Mouse (Mus musculus) testis, postnatal 14 days (tissue): ENCODE results near the gene Zp3.

Source experiments
- DNase-seq: peaks from one replicate; pipeline ENCODE4 v3.0.0; 2021; ENCODE audit warnings: low spot score

Zp3 gene

DNA sequence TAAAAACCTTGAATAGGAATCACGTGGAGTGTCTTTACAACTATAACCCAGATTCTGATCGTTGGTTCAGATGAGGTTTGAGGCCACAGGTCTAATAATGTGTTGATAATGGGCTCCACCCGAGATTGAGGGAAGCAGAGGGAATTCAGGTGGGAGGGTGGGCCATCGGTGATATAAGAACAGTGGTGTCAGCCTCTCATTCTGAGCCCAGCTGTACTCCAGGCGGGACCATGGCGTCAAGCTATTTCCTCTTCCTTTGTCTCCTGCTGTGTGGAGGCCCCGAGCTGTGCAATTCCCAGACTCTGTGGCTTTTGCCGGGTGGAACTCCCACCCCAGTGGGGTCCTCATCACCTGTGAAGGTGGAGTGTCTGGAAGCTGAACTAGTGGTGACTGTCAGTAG lies at the start of gene Zp3:
TSS of gene Zp3 (plus strand) at position 196 of the 400 bp plus-strand sequence.
- no peak for DNase-seq

DNA sequence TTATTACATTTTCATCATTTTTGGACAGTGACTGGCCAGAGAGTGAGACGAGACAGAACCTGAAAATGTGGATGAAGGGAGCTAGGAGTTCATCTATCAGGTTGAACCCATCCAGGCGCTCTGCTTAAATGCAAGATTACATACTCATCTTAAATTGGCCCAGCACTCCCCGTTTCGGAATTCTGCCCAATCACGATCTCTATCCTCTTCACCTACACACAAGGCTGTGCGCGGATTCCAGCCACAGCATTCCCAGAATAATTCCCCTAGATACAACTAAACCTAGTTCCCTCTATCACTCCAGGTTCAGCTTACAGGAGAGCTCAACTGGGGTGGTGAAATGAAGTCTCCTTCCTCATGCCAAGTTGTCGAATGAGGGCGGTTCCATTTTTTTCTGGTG lies 48.4 kb upstream of the Zp3 start:
- DNase-seq = no peak

DNA sequence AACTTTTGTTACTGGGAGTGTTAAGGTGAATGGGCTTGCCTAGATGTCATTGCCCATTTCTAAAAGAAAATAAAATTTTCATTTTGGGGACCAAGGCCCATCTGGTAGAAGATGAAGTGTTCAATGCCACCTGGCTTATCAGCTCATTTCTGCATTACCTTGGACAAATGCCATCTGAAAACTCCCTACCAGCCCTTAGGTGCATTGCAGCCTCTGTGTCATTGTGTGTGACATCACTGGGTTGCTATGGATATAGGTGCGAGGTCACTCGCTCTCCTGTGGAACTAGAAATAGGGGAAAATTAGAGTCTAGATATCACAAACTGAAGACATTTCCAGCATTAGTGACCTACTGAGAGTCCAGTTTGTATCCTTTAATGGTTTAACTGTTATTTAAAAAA lies 47.5 kb upstream of the Zp3 start:
- DNase-seq = no peak

DNA sequence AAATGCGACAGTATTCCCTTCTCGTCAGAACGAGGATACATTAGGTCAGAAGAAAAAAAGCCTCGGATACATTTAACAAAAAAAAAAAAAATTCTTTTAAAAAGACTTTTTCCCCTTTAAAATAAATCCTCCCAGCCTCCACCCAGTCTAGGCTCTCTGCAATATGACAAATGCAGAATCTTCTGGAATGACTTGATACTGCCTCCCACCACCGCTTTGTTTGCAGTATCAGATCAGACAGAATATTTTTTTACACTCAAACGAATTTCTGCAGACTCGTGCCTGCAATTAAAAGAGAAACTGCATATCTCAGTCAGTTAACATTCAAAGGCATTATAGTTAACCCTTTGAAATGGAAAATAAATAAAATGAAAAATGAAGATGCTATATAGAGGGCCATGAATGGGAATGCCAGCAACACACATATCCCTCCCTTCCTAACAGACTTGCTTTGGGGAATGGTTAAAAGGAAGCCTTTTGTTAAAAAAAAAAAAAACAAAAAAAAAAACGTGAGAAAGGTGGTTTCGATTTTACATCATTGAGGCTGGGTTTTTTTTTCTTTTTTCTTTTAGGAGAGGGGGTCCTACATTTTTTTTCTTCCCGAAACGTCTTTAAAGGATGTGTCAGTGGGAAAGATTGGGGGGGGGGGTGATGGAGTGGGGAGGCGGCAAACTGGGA lies 46.5 kb upstream of the Zp3 start:
- DNase-seq = no peak

- no peak for DNase-seq
Observed at GRCm38 (mm10) chr5:135933900-135934441, 45.9 kb upstream of the Zp3 start.

GRCm38 (mm10) chr5:135934481-135935175 lies 45.3 kb upstream of the Zp3 start, which contains the start of gene Ywhag:
TSS of gene Ywhag (minus strand) at chr5:135934616.
- peak; percentile 98 for DNase-seq

DNA sequence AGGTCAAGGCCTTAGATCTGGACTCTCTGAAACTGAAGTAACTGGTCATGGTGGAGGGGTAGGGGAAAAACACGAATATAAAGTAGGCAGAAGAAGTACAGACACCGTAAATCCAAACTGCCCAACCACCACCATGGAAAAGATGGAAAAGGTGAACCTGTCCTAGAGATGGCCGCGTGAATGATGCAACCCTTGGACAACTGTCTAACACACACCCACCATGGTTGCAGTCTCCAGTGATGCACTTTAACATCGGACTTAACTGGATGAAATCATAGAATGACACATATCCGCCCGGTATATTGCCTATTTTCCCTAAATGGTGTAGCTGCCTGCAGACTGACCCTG lies 44.7 kb upstream of the Zp3 start:
- no peak for DNase-seq

DNA sequence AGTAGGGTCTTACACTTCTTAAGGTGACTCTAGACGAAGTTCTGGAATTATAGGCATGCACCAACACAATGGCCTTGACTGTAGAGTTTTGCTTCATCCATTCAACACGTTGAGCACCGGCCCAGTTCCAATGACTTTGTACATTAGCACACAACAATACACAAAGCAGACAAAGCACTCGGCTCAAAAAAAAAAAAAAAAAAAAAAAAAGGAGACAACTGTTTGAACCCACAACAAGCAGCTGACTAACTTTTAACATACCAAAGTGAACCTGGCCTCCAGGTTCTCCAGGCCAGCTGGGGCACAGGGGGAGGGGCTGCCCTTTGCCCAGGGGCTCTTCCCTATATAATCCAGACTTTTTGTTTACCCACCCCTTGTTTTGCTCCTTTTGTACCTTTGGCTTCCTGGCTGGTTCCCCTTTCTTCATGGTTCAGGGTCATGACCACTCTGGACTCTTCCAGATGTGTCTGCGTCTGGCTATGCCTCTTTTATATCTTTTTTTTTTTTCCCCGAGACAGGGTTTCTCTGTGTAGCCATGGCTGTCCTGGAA lies 44.2 kb upstream of the Zp3 start:
- DNase-seq = no peak

DNA sequence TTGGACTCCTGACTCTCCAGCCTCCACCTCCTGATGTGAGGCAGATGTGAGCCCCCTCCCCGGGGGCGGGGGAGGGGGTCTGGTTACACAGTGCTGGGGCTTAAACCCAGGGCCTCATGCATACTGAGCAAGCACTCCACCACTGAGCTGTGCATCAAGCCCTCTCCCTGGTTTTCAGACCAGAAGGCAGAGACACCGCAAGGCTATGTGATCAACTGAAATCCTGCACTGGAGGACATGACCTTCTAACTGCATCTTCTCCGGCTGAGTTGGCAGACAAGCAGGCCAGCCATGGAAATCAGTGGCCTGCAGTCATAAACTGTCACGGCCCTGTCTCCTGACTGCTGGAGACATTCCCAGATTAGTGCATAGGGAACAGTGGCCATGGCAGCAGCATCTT lies 39.3 kb upstream of the Zp3 start:
- DNase-seq = no peak

DNA sequence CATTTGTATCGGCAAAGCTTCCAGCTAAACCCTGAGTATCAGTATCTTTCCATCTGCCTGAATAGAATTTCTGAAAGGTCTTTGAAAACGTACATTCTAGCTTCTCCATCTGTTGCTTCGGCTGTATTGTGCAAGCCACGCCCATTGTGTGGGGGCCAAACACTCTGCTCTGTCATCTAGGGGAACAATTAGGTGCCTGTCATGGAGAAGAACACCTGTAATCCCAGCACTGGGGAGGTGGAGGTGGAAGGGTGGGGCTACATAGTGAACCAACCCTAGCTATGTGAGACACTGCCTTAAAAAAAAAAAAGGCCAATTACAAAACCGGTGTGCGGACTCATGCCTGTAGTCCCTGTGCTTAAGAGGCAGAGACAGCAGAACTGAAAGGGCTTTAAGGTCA lies 37.2 kb upstream of the Zp3 start:
- DNase-seq = no peak

- DNase-seq = no peak
Observed at GRCm38 (mm10) chr5:135945916-135946408, 33.9 kb upstream of the Zp3 start.

GRCm38 (mm10) chr5:135946621-135947020 lies 33.3 kb upstream of the Zp3 start:
- no peak for DNase-seq

GRCm38 (mm10) chr5:135950710-135951412 lies 29.0 kb upstream of the Zp3 start:
- DNase-seq = no peak

- DNase-seq = no peak
Observed at GRCm38 (mm10) chr5:135951660-135952059, 28.2 kb upstream of the Zp3 start.

GRCm38 (mm10) chr5:135952830-135953229 lies 27.1 kb upstream of the Zp3 start:
- no peak for DNase-seq

DNA sequence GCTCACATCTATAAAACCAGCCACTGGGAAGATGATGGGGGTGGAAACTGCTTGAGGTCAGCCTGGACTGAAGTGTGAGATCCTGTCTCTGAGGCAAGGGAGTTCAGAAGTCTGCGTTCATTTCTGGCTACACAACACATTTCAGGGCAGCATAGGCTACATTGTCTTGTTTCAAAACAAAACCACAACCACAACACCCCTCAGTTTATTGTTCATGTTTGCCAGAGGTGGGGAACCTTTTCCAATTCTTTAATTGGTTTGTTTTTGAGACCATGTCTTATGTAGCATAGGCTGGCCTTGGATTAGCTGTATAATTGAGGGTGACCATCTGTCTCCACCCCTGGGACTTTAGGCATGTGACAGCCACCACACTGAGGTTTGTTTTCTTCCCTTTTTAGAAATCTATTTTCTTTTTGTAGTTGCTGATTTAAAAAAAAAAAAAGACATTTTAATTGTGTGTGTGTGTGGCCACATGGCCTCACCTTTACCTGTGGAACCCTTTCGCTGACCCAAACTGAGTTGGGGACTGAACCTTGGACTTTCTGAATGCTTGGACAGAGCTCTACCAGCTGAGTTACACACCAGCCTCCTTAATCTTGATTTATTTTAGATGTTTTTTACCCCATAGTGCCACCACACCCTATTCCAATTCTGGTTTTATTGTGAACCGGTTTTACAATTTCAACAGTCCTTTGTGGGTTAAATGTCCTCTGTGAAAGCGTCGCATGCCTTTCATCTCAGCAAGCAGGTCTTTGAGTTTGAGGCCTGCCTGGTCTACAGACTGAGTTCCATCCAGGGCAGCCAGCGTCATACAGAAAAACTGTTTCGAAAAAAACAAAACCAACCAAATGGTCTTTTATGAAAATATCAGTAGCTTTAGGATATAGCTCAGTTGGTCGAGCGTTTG lies 23.3 kb upstream of the Zp3 start:
- DNase-seq = no peak

- DNase-seq = peak; percentile 97
Observed at GRCm38 (mm10) chr5:135957207-135957974, 22.5 kb upstream of the Zp3 start.

- DNase-seq = no peak
Observed at GRCm38 (mm10) chr5:135958367-135958766, 21.5 kb upstream of the Zp3 start.

DNA sequence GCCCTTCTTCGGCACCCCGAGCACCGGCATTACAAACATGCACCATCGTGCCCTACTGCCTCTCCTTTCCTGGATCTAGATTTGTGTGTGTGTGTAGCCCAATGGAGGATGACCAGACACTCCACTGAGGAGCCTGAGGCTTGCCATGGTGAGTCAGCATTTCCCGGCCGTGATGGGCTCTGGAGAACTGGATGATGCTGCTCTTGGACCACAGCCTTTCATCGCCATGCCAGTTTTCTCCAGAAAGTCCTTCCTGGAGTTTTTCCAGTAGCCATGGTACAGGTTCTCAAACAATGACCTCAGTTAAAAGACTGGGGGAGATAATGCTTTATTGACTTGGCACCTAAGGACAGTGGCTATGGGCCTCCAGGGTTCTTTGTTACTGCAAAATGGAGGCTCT lies 20.0 kb upstream of the Zp3 start:
- DNase-seq = no peak

- peak; percentile 21 for DNase-seq
Observed at GRCm38 (mm10) chr5:135960909-135961635, 18.8 kb upstream of the Zp3 start.
